Mouse (Mus musculus) C2C12 (cell line): ENCODE results near the gene Tox4.

ENCODE experiments used
- CEBPB ChIP-seq: IDR thresholded peaks from one replicate; pipeline ENCODE4 v1.6.1; 2011; ENCODE audit warnings: low read depth, mild to moderate bottlenecking, control low read depth, moderate library complexity
- CTCF ChIP-seq: IDR thresholded peaks from one replicate; pipeline ENCODE4 v1.5.1; 2011; ENCODE audit not compliant: control insufficient read depth, insufficient read depth, insufficient read length
- FOSL1 ChIP-seq: IDR thresholded peaks from one replicate; pipeline ENCODE4 v1.8.0; 2011; ENCODE audit warnings: mild to moderate bottlenecking, low read length; ENCODE audit not compliant: poor library complexity, insufficient read depth, severe bottlenecking
- MAX ChIP-seq: IDR thresholded peaks from one replicate; pipeline ENCODE4 v1.6.1; 2011; ENCODE audit warnings: mild to moderate bottlenecking, control low read depth
- MYOD1 ChIP-seq: IDR thresholded peaks from one replicate; pipeline ENCODE4 v1.6.1; 2011; ENCODE audit warnings: low read depth; ENCODE audit not compliant: control insufficient read depth, insufficient read length
- MYOG ChIP-seq: IDR thresholded peaks from one replicate; pipeline ENCODE4 v1.6.1; 2011; ENCODE audit not compliant: control insufficient read depth, insufficient read length; ENCODE audit errors: extremely low read depth
- USF1 ChIP-seq: IDR thresholded peaks from one replicate; pipeline ENCODE4 v1.6.1; 2011; ENCODE audit warnings: low read depth, mild to moderate bottlenecking, control low read depth, moderate library complexity

DNA sequence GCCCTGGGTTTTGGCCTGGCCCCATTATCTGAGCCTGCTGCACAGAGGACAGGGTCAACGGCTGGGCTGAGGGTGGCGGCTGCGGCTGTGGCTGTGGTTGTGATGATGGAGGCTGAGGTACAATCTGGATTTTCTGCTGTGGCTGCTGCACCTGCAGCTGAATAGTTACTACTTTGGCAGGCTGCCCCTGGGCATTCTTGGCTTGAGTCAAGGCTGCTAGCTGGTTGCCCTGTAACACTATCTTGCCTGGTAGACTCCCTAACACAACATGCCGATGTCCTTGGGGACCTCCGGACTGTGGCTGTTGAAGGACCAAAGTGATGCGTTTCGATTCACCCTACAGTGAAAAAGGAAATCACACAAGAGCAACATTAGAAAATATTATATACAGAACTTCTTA is 43.8 kb upstream of the Tox4 start:
- TF ChIP-seq CEBPB (no peak), CTCF (no peak), MYOG (no peak), USF1 (no peak), FOSL1 (no peak), MAX (no peak), MYOD1 (no peak)
